Mouse (Mus musculus) left cerebral cortex, adult 8-10 months (tissue): ENCODE data around the gene Nckap1l. TPM values are rescaled to one million over a fixed set of nuclear protein-coding genes. Genes with fewer than 3 reads are reported as not detected.

ENCODE experiments used
- DNase-seq, 2 experiments: peaks; one replicate each; pipeline ENCODE4 v3.0.0; 2022; ENCODE audit warnings: low spot score in 2 of 2
- total RNA-seq, 4 experiments: library from RNA; stranded (reverse); gene quantifications; 2 replicates each; pipeline ENCODE4 v1.2.4; 2022

The Nckap1l gene
- total RNA-seq, 4 experiments from 2014 or later, result 8.7 to 19.2 (median 13.3) TPM

DNA sequence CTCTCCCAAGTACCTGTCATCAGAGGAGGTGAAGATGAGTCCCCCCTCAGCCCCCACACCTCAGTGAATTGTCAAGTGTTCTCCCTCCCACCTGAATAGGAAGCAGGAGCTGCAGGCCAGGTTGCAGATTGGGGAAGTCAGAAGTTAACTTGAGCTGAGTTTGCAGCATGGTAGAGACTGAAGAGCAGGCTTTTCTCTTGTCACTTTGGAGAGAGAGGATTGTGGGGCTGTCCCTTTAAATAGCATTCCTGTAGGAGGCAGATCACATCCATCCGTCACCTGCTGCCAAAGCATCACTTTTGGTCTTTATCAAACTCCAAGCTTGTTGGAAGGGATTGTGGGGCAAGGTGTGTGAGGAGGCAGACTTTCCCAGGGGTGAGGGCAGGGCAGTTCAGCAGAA is 47.1 kb downstream of the Nckap1l start:
- no peak for DNase-seq

DNA sequence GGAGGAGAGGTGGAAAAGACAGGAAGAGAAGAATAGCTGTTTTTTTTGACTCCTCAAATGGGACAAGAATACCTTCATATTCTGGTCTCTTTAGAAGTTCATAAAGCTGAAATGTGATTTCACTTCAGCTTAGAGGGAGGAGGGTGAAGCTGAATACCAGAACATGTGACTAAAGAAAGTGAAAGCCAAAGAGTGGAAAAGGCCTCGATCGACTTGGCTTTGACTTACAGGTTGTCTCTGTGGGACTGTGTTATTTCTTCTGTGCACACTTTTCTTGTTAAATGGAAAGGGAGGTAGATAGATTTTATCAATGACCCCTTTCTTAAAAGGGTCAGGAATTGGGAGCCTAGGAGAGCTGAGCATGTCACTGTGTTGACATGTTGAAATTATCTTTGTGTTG is 47.6 kb downstream of the Nckap1l start:
- DNase-seq, result no peak

DNA sequence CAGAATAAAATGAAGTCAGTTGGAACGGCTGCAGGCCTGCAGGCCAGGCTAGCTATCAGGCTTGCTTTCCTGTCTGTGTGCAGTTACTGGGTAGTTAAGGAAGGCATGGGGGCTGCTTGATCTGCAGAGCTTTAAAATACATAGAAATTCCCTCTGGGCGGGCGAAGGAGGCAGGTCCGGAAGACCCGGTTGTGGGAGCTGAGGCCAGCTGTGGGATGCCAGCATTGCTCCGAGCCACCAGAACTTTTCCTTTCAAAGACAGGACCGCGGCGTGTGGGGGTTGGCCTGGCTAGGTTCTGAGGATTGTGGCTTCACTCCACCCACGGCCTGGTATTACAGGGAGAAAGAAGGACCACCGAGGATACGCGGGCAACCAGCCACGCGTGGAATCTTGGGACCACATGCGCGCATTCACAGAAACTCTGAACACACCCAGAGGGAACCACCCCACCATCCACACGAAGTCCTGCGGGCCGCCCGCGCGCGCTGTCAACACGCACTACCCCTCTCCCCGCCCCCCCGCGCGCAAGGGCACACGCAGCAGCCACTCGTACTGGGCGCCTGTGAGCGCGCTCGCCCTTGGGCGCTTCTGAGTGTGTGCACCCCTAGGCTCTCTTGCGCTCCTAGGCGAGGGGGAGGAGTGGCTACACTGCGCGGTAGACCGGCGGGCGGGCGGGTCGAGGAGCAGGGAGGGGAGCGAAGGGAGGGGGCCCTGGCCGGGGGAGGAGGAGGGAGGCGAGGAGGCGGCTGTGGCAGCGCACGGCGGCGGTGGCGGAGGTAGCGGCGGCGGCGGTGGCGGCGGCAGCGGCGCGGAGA is 49.0 kb downstream of the Nckap1l start, which contains the start of gene Pde1b:
Gene Pde1b (plus strand): TSS at position 600 of the 816 bp plus-strand sequence.
- peak in 1 of 2 experiments; percentile 65 for DNase-seq

DNA sequence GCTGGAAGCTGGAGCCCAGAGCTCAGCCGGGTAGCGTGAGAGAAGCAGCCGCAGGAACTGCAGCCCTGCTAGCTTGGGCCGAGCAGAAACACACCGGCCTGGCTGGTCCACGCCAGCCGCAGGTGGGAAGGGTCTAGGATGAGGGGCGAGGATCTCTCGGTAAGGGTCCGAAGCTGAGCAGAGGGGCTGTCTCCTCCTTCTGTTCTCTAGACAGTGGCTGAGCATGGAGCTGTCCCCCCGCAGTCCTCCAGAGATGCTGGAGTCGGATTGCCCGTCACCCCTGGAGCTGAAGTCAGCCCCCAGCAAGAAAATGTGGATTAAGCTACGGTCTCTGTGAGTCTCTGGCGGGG is 49.6 kb downstream of the Nckap1l start:
- no peak for DNase-seq

DNA sequence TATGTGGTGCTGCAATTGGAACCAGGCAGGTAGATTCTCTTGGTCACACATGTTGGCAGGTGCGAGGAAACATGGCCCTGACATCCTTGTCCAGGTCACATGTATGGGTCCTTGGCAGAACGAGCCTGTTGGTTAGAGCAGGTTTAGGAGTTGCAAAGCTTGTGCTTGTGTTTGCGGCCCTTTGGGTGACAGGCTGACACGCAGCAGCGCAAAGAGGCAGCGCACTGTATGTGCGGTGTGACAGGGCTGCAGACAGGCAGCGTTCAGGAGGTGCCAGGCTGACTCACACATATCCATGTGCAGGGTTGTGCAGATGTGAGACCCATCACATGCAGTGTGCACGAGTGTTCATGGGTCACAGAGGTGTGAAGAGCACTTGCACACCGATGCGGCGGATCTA is 50.1 kb downstream of the Nckap1l start:
- no peak for DNase-seq

DNA sequence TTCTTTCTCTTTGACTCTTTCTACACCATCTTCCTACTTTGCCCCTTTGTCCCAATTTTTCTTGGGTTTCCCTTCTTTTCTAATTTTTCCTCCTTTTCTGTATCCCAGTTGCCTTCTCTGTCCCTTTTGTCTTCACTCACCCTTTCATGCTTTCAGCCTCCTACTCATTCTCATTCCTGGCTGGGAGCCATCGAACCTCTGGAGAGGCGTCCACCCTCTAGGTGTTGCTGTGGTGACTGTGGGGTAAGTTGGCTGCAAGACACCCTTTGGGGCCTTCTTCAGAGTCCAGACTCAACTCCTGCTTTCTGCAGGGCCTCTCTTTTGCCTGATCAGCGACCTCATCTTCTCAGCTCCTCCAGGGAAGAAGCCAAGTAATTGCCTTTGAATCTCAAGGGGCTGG is 55.7 kb downstream of the Nckap1l start:
- no peak for DNase-seq

DNA sequence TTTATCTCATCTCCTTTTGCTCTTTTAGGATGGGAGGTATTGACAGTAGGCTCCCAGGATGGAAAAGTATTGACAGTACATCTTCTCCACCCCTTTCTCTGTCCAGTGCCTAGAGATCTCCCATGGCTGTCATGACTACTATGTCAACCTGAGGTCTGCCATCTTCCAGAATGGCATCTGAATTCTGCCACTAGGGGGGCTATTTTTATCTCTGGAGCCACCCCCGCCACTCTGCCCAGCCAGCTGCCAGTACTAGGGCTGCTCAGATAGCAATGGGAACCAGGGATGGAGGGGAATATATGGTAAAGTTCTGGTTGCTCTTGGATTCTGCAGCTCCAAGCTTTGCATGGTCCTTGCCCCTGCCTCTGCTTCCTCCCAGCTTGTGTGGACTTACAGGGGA is 58.1 kb downstream of the Nckap1l start:
- no peak for DNase-seq

DNA sequence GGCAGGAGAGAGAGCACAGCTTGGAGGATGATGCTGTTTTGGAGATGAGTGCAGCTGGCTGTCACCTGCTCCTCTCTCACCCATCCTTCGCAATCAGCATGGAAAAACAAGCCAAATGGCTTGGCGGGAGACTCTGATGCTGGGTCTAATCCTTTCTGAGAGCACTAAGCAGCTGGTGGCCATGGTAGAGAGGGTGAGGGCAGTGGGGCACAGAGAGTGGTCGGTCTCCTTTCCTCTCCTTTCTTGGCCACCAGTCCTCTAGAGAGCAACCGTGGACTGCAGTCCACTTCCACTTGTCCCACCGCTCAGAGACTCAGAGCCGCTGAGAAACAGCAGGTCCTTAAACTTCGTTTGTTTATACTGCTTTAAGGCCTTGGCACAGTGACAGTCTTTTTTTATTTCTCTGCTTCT is 60.0 kb downstream of the Nckap1l start:
- no peak for DNase-seq

DNA sequence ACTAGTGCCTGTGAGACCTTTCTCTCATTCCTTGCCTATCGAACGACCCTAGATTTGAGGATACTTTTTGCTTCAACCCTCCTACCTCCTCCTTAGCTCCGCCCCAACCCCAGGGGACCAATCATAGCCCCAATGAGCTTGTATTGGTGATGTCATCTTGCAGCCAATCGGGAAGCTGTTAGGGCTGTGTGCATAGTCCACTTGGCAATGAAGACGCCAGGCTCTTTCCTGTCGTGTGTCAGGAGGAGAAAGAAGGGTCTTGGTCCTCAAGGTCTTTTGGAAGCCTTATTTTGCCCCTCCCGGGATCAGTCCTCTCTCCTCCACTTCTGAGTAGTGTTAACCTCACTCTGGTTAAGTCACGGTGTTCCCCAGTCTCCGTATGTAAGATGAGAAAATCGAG is 60.5 kb downstream of the Nckap1l start:
- DNase-seq, result peak in 1 of 2 experiments; percentile 82

DNA sequence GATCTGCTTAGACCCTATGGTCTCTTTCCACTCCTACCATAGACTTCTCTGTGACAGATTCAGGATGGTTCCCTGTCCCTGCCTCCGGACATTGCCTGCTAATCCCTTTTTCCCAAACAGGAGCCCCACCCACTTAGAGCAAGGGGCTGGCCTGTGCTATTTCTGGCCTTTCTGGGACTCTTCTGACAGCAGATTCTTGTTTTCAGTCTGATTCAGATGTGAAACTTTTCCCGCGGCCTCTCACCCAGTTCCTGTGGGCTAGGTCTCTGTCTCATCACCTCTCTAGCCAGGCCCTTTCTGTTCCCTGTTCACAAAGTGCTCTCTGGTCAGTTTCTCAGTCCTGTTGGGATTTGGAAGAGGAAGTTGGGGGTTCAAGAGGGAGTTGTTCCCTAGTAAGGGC is 61.3 kb downstream of the Nckap1l start:
- DNase-seq, result no peak

DNA sequence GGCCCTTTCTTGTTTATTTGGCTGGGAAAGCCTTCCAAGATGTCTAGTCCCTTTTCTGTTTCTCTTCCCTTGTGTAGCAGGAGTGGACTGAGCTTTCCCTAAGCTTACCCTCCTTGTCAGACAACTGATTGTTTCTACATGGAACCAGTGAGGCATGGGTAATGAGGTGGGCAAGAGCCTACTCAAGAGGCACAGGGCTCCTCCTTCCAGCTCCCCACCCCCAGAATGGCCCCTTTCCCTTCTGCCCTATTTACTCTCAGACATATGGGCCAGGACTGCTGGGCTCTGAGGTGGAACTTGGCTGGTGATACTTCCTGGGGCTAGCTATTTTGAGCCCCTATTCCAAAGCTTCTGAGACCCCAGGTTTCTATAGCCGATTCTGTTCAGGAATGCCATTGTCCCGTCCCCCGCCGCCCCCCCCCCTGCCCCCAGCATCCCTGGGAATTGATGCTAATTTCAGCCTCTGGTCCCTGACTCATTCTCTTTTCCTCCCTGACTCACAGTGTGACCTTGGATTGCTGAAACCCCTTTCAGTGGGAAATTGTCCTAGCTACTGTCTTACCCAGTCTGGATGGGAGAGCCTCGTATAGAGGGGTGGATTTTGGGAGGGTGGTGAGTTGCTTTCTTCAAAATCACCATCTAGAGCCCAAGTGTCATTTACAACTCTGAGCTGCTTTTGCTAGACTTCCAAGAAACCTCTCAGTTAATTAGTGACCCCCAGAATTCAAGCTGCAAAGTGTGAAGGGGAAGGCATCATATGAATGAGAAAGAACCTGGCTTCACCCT is 65.2 kb downstream of the Nckap1l start:
- DNase-seq, result no peak

DNA sequence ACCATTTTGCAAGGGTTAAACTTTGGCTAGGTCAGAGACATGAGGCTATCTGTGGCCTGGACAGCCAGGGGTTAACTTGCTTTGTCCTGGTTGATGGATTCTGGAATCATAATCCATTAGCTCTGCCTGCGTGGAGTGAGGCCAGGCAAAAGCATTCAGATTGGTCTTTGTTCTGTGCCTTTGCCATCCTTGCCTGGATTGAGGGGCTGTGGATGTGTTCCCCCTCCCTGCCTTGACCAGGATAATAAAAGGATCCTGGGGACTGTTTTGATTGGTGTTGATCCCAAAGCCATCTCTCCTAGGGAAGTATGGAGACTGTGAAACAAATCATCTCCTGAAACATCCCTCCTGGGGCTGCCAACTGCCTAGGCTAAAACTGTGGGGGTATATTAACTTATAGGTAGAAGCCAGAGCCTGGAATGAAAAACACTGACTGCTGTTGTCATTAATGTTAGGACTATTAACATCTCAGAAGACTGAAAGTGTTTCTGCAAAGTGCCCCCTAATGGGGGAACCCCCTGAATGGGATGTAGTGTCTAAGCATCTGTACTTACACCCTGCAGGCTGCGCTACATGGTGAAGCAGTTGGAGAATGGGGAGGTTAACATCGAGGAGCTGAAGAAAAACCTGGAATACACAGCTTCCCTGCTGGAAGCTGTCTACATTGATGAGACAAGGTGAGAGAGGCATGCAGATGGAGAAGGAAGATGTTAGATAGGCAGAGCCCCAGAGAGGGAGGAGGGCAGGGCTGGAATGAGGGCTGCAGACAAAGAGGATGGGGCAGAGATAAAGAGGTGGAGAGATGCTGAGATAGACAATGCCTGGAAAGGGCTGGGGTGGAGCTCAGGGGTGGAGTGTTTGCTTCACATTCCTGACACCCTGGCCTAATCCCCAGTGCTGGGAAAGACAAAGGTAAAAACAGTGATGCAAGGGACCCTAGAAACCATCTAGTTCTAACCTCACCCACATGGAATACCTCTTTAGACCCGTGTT is 66.1 kb downstream of the Nckap1l start:
- DNase-seq, result no peak

DNA sequence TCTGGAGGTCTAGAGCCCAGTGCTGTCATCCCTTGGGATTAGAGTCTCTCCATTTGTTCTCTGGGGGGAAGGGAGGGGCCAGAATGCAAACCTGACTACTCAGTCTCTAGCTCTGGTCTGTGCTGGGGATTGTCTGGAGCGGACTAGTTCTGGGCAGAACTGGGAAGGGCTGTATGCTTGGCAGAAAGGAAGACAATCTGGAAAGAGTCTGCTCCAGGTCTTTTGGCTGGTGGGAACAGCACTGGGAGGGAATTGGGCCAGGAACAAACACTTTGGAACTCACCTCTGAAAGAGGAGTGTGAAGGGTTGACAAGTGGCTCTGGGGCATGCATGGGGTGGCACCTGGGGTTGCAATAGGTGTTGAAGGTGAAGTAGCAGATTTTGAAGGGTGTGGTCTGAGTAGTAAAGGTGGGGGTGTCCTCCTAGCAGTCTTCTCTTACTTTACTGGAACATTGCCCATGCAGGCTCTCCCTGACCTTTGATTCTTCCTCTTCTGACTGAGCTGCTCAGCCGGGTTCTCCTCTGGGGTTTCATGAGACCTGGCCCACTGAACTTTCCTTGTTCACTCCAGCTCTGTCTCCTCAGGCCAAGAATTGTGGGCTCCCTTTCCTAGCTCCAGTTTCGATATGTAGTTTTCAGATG is 69.0 kb downstream of the Nckap1l start:
- DNase-seq, result no peak

DNA sequence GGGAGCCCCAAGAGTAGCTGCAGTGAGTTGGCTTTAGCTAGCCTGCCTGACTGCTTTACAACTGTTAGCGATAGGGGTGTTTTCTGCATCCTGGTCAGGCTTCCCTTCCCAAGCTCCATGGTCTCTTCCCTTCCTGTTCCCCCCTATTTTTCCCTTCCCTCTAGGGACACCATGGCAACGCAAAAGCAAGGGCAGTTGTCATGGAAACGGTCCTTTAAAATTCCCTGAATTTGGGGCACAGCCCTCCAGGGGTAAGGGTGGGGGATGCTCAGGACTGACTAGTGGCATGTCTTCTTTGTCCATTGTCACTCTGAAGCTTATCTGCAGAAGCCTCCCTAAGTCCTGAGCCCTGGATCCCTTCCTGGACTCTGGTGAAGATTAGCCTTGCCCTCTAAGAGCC is 69.6 kb downstream of the Nckap1l start:
- DNase-seq, result no peak

DNA sequence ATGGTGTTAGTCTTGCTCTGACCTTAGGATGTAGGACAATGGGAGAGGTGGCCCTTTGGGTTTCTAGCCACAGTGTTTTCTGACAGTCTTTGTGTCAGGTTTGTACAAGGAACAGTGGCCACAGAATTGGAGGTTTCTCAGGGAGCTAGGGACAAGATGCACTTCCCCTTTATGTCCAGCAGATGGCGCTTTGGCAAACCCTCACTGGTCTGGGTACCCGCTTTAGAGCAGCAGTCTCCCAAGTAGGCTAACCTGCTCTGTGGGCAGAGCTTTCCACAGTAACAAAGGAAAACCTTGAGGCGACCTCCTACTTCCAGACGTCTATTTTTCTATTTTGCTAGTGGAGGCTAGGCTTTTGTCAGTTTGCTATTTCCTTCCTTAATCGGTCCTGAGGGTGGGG is 76.8 kb downstream of the Nckap1l start:
- DNase-seq, result no peak

DNA sequence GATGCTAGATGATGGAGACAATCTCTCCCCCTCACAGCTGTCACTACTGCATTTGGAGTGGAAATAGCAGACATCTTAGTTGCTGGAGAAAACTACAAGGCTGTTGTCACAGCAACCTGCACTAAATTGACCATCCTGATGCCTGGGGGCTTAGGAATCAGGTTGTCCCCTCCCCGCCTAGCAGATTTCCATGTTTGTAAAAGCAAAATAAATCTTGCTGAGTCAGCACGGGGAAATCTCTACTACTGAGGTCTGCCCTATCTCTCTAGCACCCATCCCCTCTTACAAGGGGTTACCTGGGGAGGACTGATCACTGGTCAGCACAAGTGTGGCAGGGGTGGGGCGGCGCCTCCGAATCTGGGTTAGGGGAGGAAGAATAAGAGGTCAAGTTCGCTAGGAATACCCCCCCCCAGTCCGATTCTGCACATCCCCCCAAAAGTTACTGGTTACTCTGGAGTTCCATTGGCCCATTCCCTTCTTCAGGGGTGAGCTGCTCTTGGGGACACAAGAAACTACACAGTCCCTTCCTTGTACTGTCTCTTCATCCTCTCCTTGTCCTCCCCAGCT is 80.5 kb downstream of the Nckap1l start:
- no peak for DNase-seq

DNA sequence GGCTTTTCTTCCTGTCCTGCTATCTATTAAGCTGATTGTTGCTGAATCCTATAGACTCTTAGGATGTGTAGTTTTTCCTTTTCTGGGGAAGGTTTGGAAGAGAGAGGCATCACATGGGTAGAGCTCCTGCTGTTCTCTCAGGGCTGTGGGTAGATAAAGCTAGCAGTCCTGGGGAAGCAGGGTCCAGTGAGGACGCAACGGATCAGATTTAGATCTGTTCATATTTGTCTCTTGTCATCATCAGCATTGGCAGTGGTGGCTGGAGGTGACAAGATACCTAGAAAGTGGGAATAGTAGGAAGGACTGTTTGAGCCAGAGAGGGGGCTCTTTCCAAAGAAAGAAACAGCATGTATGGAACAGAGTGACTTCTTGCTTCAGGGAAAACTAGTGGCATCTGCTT is 81.4 kb downstream of the Nckap1l start:
- DNase-seq, result no peak

DNA sequence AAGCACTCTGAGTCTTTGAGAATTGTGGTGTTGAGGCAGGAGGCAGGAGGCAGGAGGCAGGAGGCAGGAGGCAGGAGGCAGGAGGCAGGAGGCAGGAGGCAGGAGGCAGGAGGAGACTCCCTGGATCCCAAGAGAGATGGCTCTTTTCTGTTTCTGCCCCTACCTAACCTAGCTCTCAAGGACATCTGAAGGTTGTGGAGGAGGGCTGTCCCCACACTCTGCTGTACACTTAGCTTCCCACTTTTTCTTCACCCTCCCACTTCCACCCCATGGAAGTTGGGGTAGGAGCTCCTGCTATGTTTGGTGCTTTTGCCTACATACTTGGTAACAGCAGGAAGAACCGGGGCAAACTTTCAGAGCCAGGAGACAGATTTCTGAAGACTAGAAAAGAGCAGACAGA is 82.2 kb downstream of the Nckap1l start:
- DNase-seq, result peak in 1 of 2 experiments; percentile 22

DNA sequence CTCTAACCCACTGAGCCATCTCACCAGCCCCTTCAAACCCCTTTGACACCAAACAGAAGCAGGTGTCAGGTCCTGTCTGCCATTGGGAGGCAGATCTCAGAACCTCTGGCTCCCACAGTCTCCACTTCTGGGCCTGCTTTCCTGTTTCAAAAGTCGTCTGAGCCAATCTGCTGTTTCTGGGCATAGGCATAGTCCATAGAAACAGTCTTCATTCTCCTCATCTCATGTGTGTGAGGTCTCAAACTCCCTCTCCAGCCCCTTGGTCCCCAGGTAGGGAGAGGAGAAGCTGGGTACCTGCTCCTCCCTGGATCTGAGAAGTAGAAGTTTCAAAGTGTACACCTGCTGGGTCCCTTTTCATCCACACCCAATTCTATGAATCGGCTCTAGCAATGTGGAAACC is 82.9 kb downstream of the Nckap1l start:
- DNase-seq, result peak in 1 of 2 experiments; percentile 3

DNA sequence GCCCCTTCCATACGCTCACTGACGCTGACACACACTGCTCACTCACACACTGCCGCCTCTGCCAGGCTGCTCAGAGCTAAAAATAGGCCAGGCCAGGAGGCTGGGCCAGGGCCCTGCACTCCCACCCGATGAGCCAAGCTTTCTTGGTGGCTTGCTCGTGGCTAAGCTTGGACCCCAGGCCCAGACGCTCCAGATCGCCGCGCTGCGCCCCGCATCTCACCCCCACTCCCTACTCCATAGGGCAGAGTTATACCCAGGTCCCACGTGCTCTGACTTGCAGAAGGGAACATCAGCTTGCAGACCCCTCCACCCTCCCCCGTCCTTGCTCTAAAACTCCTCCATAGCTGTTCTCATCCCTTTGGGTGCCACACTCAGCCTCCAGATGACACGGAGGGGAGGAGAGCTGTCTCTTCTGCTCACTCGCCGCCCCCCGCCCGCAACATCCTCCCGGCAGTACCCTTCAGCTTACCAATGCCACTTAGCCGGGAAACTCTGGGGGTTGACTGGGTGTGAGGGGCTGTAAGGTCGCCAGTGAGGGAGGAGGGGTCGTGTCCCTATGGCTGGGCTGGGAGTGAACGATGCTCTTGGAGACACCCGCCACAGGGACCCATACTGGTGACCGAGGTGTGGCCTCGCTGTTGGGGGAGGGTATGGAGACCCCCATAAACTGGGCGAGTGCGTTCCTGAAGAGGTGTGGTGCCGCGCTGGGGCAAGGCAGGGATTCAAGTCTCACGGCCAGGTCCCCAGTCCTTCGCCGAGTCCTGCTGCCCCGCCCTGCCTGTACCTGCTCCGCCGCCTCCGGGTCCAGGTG is 83.6 kb downstream of the Nckap1l start:
- peak in 1 of 2 experiments; percentile 77 for DNase-seq
